Mouse (Mus musculus) brain, adult 2 months (tissue): Measurements from ENCODE around the gene Wfdc1.

Source experiments
- DNase-seq: peaks from one replicate; pipeline ENCODE4 v3.0.0; 2011; ENCODE audit warnings: low read depth, low spot score

The Wfdc1 gene

DNA sequence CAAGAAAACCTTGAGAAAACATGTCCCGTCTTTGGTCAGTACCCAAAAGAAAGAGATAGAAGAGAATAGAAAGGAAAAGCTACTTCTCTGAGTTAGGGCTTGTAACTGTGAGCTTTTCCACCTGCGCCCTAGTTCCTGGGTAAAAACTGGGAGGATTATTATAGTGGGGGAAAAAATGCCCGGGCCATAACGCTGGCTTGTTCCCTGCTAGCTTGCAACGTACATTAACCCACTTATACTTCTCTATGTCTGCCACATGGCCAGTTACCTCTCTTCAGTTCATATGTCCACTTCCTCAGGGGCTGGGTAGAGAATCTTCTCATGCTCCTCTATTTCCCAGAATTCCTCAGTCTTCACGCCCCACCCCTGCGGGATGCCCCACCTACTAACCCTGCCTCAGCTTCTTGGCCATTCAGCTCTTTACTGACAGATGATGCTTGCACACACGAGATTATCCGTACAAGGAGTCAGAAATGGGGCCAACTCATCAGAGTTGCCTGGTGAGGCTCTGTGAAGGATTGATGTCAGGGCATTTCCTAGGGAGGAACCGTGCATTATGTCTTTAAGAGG is 70.3 kb downstream of the Wfdc1 start:
- DNase-seq, result no peak

DNA sequence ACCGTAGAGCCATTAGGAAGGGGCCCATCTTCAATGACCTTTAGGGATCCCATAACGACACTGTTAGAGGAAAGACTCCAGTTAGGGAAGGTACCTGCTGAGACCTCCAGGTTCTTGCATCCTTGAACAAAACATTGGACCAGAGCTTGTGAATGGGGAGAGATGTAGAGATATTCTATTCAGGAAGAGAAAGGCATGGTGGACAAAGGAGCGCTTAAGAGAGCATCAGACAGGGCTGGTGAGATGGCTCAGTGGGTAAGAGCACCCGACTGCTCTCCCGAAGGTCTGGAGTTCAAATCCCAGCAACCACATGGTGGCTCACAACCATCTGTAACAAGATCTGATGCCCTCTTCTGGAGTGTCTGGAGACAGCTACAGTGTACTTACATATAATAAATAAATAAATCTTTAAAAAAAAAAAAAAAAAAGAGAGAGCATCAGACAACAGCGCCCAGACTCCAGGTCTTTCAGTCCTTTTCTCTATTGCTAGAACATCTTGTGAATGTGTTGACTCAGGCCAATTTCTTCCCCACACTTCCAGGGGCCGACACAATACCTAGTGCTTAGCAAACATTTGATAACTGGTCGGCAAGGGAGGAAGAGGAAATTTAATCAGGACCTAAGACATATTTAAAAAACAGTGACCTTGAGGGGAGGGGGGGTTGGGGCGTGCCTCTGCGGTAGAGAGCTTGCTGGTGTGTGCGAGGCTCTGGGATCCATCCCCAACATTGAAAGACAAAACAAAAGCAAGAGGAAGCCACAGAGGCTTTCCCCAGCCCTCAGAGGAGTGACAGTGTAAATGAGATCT is 71.1 kb downstream of the Wfdc1 start:
- no peak for DNase-seq
